Mouse (Mus musculus): ENCODE measurements around the gene Steap3. TPM values are rescaled to one million over a fixed set of nuclear protein-coding genes. Genes with fewer than 3 reads are reported as not detected.

Steap3 gene
- total RNA-seq, 2 experiments from 2014 or later, result 6.2 to 6.8 TPM

GRCm38 (mm10) chr1:120245661-120246131, 26.8 kb downstream of the Steap3 start:
- H3K4me3 ChIP-seq, result no peak overlapping the region
- peak; percentile 48 to 58 for DNase-seq (ENCODE audit: low spot score in 2 of 2)
- TF ChIP-seq CTCF (conservative IDR thresholded peaks at IDR 0.05), result no peak
- peak overlapping the region; percentile 78 for H3K27ac ChIP-seq

GRCm38 (mm10) chr1:120244646-120245045, 27.9 kb downstream of the Steap3 start:
- no peak for DNase-seq (ENCODE audit: low spot score in 2 of 2)
- TF ChIP-seq CTCF (conservative IDR thresholded peaks at IDR 0.05), result no peak
- no peak overlapping the region for H3K4me3 ChIP-seq
- H3K27ac ChIP-seq, result no peak overlapping the region

GRCm38 (mm10) chr1:120243987-120244386, 28.5 kb downstream of the Steap3 start:
- DNase-seq (ENCODE audit: low spot score in 2 of 2), result no peak
- Histone ChIP-seq H3K27ac (no peak overlapping the region), H3K4me3 (no peak overlapping the region)
- peak; percentile 54 for TF ChIP-seq CTCF (conservative IDR thresholded peaks at IDR 0.05)

- no peak overlapping the region for H3K4me3 ChIP-seq
- no peak overlapping the region for H3K27ac ChIP-seq
- TF ChIP-seq CTCF (conservative IDR thresholded peaks at IDR 0.05), result peak; percentile 57
- DNase-seq (ENCODE audit: low spot score in 2 of 2), result no peak
Observed at GRCm38 (mm10) chr1:120237068-120237467, 35.4 kb downstream of the Steap3 start.

GRCm38 (mm10) chr1:120236424-120236823, 36.1 kb downstream of the Steap3 start:
- no peak overlapping the region for H3K4me3 ChIP-seq

GRCm38 (mm10) chr1:120235631-120236215, 36.8 kb downstream of the Steap3 start:
- Histone ChIP-seq H3K27ac (no peak overlapping the region), H3K4me3 (no peak overlapping the region)
- no peak for DNase-seq (ENCODE audit: low spot score in 2 of 2)
- TF ChIP-seq CTCF (conservative IDR thresholded peaks at IDR 0.05), result no peak

More at GRCm38 (mm10) chr1:120236424-120236823, 36.1 kb downstream of the Steap3 start:
- TF ChIP-seq CTCF (conservative IDR thresholded peaks at IDR 0.05), result no peak
- H3K27ac ChIP-seq, result no peak overlapping the region
- peak in 1 of 2 experiments; percentile 19 for DNase-seq (ENCODE audit: low spot score in 2 of 2)

GRCm38 (mm10) chr1:120232170-120232569, 40.3 kb downstream of the Steap3 start:
- Histone ChIP-seq H3K4me3 (no peak overlapping the region), H3K27ac (no peak overlapping the region)
- no peak for TF ChIP-seq CTCF (conservative IDR thresholded peaks at IDR 0.05)
- no peak for DNase-seq (ENCODE audit: low spot score in 2 of 2)

- Histone ChIP-seq H3K4me3 (no peak overlapping the region), H3K27ac (no peak overlapping the region)
- peak in 1 of 2 experiments; percentile 60 for DNase-seq (ENCODE audit: low spot score in 2 of 2)
- peak; percentile 81 for TF ChIP-seq CTCF (conservative IDR thresholded peaks at IDR 0.05)
Observed at GRCm38 (mm10) chr1:120231334-120231733, 41.2 kb downstream of the Steap3 start.

GRCm38 (mm10) chr1:120229723-120230471, 42.6 kb downstream of the Steap3 start:
- no peak for DNase-seq (ENCODE audit: low spot score in 2 of 2)
- no peak for TF ChIP-seq CTCF (conservative IDR thresholded peaks at IDR 0.05)
- no peak overlapping the region for H3K4me3 ChIP-seq
- H3K27ac ChIP-seq, result no peak overlapping the region

- Histone ChIP-seq H3K27ac (no peak overlapping the region), H3K4me3 (no peak overlapping the region)
- no peak for TF ChIP-seq CTCF (conservative IDR thresholded peaks at IDR 0.05)
- no peak for DNase-seq (ENCODE audit: low spot score in 2 of 2)
Observed at GRCm38 (mm10) chr1:120223613-120224012, 48.9 kb downstream of the Steap3 start.

- H3K4me3 ChIP-seq, result no peak overlapping the region
- TF ChIP-seq CTCF (conservative IDR thresholded peaks at IDR 0.05), result no peak
- H3K27ac ChIP-seq, result no peak overlapping the region
- no peak for DNase-seq (ENCODE audit: low spot score in 2 of 2)
Observed at GRCm38 (mm10) chr1:120221285-120221684, 51.2 kb downstream of the Steap3 start.

GRCm38 (mm10) chr1:120220841-120221240, 51.7 kb downstream of the Steap3 start:
- TF ChIP-seq CTCF (conservative IDR thresholded peaks at IDR 0.05), result no peak
- Histone ChIP-seq H3K4me3 (no peak overlapping the region), H3K27ac (no peak overlapping the region)
- DNase-seq (ENCODE audit: low spot score in 2 of 2), result no peak

GRCm38 (mm10) chr1:120208502-120209230, 63.8 kb downstream of the Steap3 start:
- Histone ChIP-seq H3K4me3 (no peak overlapping the region), H3K27ac (peak overlapping the region; percentile 68; the same call in 1 of the 2 replicates)
- no peak for DNase-seq (ENCODE audit: low spot score in 2 of 2)
- TF ChIP-seq CTCF (conservative IDR thresholded peaks at IDR 0.05), result no peak

Data from layer of hippocampus, adult 2 months (tissue).